Mouse (Mus musculus) G1E (cell line): ENCODE measurements around the gene Mief1.

Source experiments
- CTCF ChIP-seq: IDR thresholded peaks from 2 replicates; pipeline ENCODE4 v1.5.1; 2012; ENCODE audit warnings: low read depth, low read length, inconsistent platforms, mixed read lengths
- GATA1 ChIP-seq: IDR thresholded peaks from 2 replicates; pipeline ENCODE4 v1.6.1; 2012; ENCODE audit warnings: borderline replicate concordance, low read length, inconsistent platforms, mixed read lengths
- TAL1 ChIP-seq: conservative IDR thresholded peaks from 2 replicates; pipeline ENCODE4 v1.6.1; 2012; ENCODE audit warnings: low read depth, low read length, inconsistent platforms, mixed read lengths

GRCm38 (mm10) chr15:80255646-80256121, 21.9 kb downstream of the Mief1 start:
- TF ChIP-seq CTCF: no peak
- TF ChIP-seq TAL1: no peak
- TF ChIP-seq GATA1: no peak
